Mouse (Mus musculus) stomach, postnatal 0 days (tissue): Measurements from ENCODE around the gene Rdx.
A peak's percentile ranks its signal among the peaks of the same experiment; 100 is the strongest.

Experiments used
- CTCF ChIP-seq: IDR thresholded peaks from 2 replicates; pipeline ENCODE4 v1.5.1; 2016; ENCODE audit warnings: antibody characterized with exemption, low read depth, mild to moderate bottlenecking, moderate library complexity
- EP300 ChIP-seq: optimal IDR thresholded peaks from 2 replicates; pipeline ENCODE3; 2016; ENCODE audit warnings: antibody characterized with exemption

DNA sequence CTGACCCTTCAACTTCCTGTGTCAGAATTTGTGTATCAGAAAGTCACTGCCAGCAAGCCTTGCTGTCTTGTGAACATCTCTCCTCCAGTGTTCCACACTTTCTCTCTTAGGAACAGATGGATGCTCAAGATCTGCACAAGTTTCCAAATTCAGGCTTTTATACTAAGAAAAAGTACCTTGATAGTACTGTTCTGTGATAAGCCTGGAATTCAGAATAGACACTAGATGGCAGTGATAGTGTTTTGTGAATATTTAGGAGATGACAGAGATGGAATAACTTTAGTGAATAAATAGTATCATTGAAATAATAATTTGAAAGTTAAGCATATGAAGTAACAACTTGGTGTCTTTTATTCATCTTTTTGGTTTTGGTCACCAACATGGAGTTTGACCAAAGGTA lies 25.2 kb downstream of the Rdx start:
- TF ChIP-seq CTCF (peak; percentile 28; the same call in 1 of the 2 replicates), EP300 (no peak)
